Mouse (Mus musculus) kidney, embryonic 15.5 days (tissue): ENCODE measurements around the gene Efemp1. TPM values are rescaled to one million over a fixed set of nuclear protein-coding genes. Genes with fewer than 3 reads are reported as not detected.

ENCODE experiments used
- ATAC-seq: fragments of 200-750 bp; cut with Nextera tagmentation; replicated peaks from 2 replicates; pipeline ENCODE4 v1.8.0; 2017; ENCODE audit warnings: moderate TSS enrichment; ENCODE audit not compliant: low FRiP score
- H3K27ac ChIP-seq: fragments of 300-500 bp; sonication (generic); 2 replicates; pipeline ENCODE4 v1.5.1; 2015; ENCODE audit warnings: mild to moderate bottlenecking, inconsistent platforms
- H3K27me3 ChIP-seq: fragments of 300-500 bp; sonication (generic); 2 replicates; pipeline ENCODE4 v1.6.1; 2015; ENCODE audit warnings: inconsistent platforms
- H3K36me3 ChIP-seq: fragments of 300-500 bp; sonication (generic); 2 replicates; pipeline ENCODE4 v1.6.1; 2015; ENCODE audit warnings: inconsistent platforms
- H3K4me1 ChIP-seq: fragments of 300-500 bp; sonication (generic); 2 replicates; pipeline ENCODE4 v1.6.1; 2015; ENCODE audit warnings: inconsistent platforms
- H3K4me2 ChIP-seq: fragments of 300-500 bp; sonication (generic); 2 replicates; pipeline ENCODE4 v1.6.1; 2015; ENCODE audit warnings: moderate library complexity, mild to moderate bottlenecking, inconsistent platforms
- H3K4me3 ChIP-seq: fragments of 300-500 bp; sonication (generic); replicated peaks from 2 replicates; pipeline ENCODE4 v1.5.1; 2015; ENCODE audit warnings: mild to moderate bottlenecking, inconsistent platforms
- H3K9ac ChIP-seq: fragments of 300-500 bp; sonication (generic); 2 replicates; pipeline ENCODE4 v1.6.1; 2015; ENCODE audit warnings: mild to moderate bottlenecking, inconsistent platforms
- H3K9me3 ChIP-seq: fragments of 300-500 bp; sonication (generic); replicated peaks from 2 replicates; pipeline ENCODE4 v1.6.1; 2016; ENCODE audit warnings: inconsistent platforms
- WGBS: fragments of 180-500 bp; shearing (Covaris S2); methylation state at CpG from one replicate; pipeline ENCODE4 v1.1.7; 2015; ENCODE audit warnings: mixed read lengths; 5-methylcytosine and 5-hydroxymethylcytosine counted together
- polyA plus RNA-seq: library from polyadenylated mRNA; unstranded; fragments of >200 nt; fragmentation: Nextera tagmentation; extraction: Ambion mirVana; gene quantifications from 2 replicates; pipeline ENCODE4 v1.2.1, GENCODE M21; 2015

Gene Efemp1
- polyA plus RNA-seq: 15.2 TPM in 2 replicates

GRCm38 (mm10) chr11:28853102-28853800 lies at the start of gene Efemp1:
TSS of gene Efemp1 (plus strand) at chr11:28853204.
- Histone ChIP-seq H3K4me2 (peak within 1 kb of the TSS; percentile 96), H3K27me3 (peaks cover 12% of the 10 kb centered on the region; the same call in 1 of the 2 replicates), H3K27ac (peak within 1 kb of the TSS; percentile 37; the same call in 1 of the 2 replicates), H3K4me1 (peaks cover 18% of the 10 kb centered on the region; the same call in 1 of the 2 replicates), H3K9me3 (no peaks in the 10 kb centered on the region), H3K36me3 (no peaks in the 10 kb centered on the region), H3K9ac (peak within 1 kb of the TSS; percentile 50), H3K4me3 (peak within 1 kb of the TSS; percentile 60)
- peak; percentile 95 for ATAC-seq
- WGBS: under 1% methylated on average over 30 of the region's 30 CpGs

- no peak overlapping the region for H3K4me3 ChIP-seq
- 51% methylated on average over 3 of the region's 3 CpGs for WGBS
- ATAC-seq: no peak
- no peak overlapping the region for H3K4me2 ChIP-seq
- H3K9me3 ChIP-seq: no peaks in the 10 kb centered on the region
- H3K27me3 ChIP-seq: no peaks in the 10 kb centered on the region
- no peak overlapping the region for H3K9ac ChIP-seq
- H3K27ac ChIP-seq: no peak overlapping the region
- no peaks in the 10 kb centered on the region for H3K36me3 ChIP-seq
- no peaks in the 10 kb centered on the region for H3K4me1 ChIP-seq
These were observed 44.3 kb upstream of the Efemp1 start for GRCm38 (mm10) chr11:28808685-28809084.

GRCm38 (mm10) chr11:28811874-28812273 lies 41.1 kb upstream of the Efemp1 start:
- Histone ChIP-seq H3K36me3 (no peaks in the 10 kb centered on the region), H3K27ac (no peak overlapping the region), H3K4me1 (no peaks in the 10 kb centered on the region), H3K4me2 (no peak overlapping the region), H3K4me3 (no peak overlapping the region), H3K9ac (no peak overlapping the region), H3K9me3 (no peaks in the 10 kb centered on the region), H3K27me3 (no peaks in the 10 kb centered on the region)
- no peak for ATAC-seq
- 84% methylated on average over 2 of the region's 2 CpGs for WGBS

GRCm38 (mm10) chr11:28812564-28812963 lies 40.4 kb upstream of the Efemp1 start:
- H3K4me2 ChIP-seq: no peak overlapping the region
- no peaks in the 10 kb centered on the region for H3K36me3 ChIP-seq
- no peak overlapping the region for H3K9ac ChIP-seq
- no peaks in the 10 kb centered on the region for H3K27me3 ChIP-seq
- 61% methylated on average over 2 of the region's 2 CpGs for WGBS
- no peaks in the 10 kb centered on the region for H3K9me3 ChIP-seq
- ATAC-seq: no peak
- H3K27ac ChIP-seq: no peak overlapping the region
- H3K4me3 ChIP-seq: no peak overlapping the region
- no peaks in the 10 kb centered on the region for H3K4me1 ChIP-seq

GRCm38 (mm10) chr11:28817405-28817804 lies 35.6 kb upstream of the Efemp1 start:
- Histone ChIP-seq H3K27me3 (no peaks in the 10 kb centered on the region), H3K27ac (no peak overlapping the region), H3K9me3 (no peaks in the 10 kb centered on the region), H3K4me2 (no peak overlapping the region), H3K9ac (no peak overlapping the region), H3K4me1 (no peaks in the 10 kb centered on the region), H3K4me3 (no peak overlapping the region), H3K36me3 (no peaks in the 10 kb centered on the region)
- 82% methylated on average over 4 of the region's 4 CpGs for WGBS
- ATAC-seq: no peak

GRCm38 (mm10) chr11:28826950-28827349 lies 26.1 kb upstream of the Efemp1 start:
- Histone ChIP-seq H3K4me2 (no peak overlapping the region), H3K9me3 (no peaks in the 10 kb centered on the region), H3K27me3 (no peaks in the 10 kb centered on the region), H3K27ac (no peak overlapping the region), H3K4me1 (no peaks in the 10 kb centered on the region), H3K4me3 (no peak overlapping the region), H3K36me3 (no peaks in the 10 kb centered on the region), H3K9ac (no peak overlapping the region)
- 75% methylated on average over 2 of the region's 2 CpGs for WGBS
- no peak for ATAC-seq

- WGBS: 34% methylated on average over 3 of the region's 3 CpGs
- Histone ChIP-seq H3K36me3 (no peaks in the 10 kb centered on the region), H3K9ac (no peak overlapping the region), H3K4me3 (no peak overlapping the region), H3K4me1 (no peaks in the 10 kb centered on the region), H3K27ac (no peak overlapping the region), H3K4me2 (no peak overlapping the region), H3K9me3 (no peaks in the 10 kb centered on the region), H3K27me3 (no peaks in the 10 kb centered on the region)
- ATAC-seq: no peak
These were observed 19.2 kb upstream of the Efemp1 start for GRCm38 (mm10) chr11:28833809-28834208.

- Histone ChIP-seq H3K4me2 (no peak overlapping the region), H3K4me1 (no peaks in the 10 kb centered on the region), H3K27ac (no peak overlapping the region), H3K36me3 (no peaks in the 10 kb centered on the region), H3K9ac (no peak overlapping the region), H3K4me3 (no peak overlapping the region), H3K27me3 (no peaks in the 10 kb centered on the region), H3K9me3 (no peaks in the 10 kb centered on the region)
- no peak for ATAC-seq
These were observed 17.9 kb upstream of the Efemp1 start for GRCm38 (mm10) chr11:28835141-28835540.

- no peak overlapping the region for H3K4me2 ChIP-seq
- ATAC-seq: no peak
- H3K27ac ChIP-seq: no peak overlapping the region
- H3K4me3 ChIP-seq: no peak overlapping the region
- H3K9me3 ChIP-seq: no peaks in the 10 kb centered on the region
- H3K9ac ChIP-seq: no peak overlapping the region
- H3K36me3 ChIP-seq: no peaks in the 10 kb centered on the region
- H3K27me3 ChIP-seq: peaks cover 12% of the 10 kb centered on the region; the same call in 1 of the 2 replicates
- H3K4me1 ChIP-seq: peaks cover 18% of the 10 kb centered on the region; the same call in 1 of the 2 replicates
These were observed 3.2 kb upstream of the Efemp1 start for GRCm38 (mm10) chr11:28849841-28850240.

GRCm38 (mm10) chr11:28851645-28852044 lies 1.4 kb upstream of the Efemp1 start:
- no peak overlapping the region for H3K9ac ChIP-seq
- H3K9me3 ChIP-seq: no peaks in the 10 kb centered on the region
- H3K4me2 ChIP-seq: no peak overlapping the region
- peaks cover 18% of the 10 kb centered on the region; the same call in 1 of the 2 replicates for H3K4me1 ChIP-seq
- WGBS: 58% methylated on average over 4 of the region's 4 CpGs
- H3K27ac ChIP-seq: no peak overlapping the region
- ATAC-seq: no peak
- no peaks in the 10 kb centered on the region for H3K36me3 ChIP-seq
- no peak overlapping the region for H3K4me3 ChIP-seq
- H3K27me3 ChIP-seq: peaks cover 12% of the 10 kb centered on the region; the same call in 1 of the 2 replicates

- no peak for ATAC-seq
- peaks cover 18% of the 10 kb centered on the region; the same call in 1 of the 2 replicates for H3K4me1 ChIP-seq
- no peak overlapping the region for H3K9ac ChIP-seq
- H3K27me3 ChIP-seq: peaks cover 12% of the 10 kb centered on the region; the same call in 1 of the 2 replicates
- H3K9me3 ChIP-seq: no peaks in the 10 kb centered on the region
- no peak overlapping the region for H3K27ac ChIP-seq
- H3K4me3 ChIP-seq: peak overlapping the region; percentile 60
- peak overlapping the region; percentile 96 for H3K4me2 ChIP-seq
- no peaks in the 10 kb centered on the region for H3K36me3 ChIP-seq
- 29% methylated on average over 6 of the region's 6 CpGs for WGBS
These were observed 564 bp upstream of the Efemp1 start for GRCm38 (mm10) chr11:28852361-28852919.

GRCm38 (mm10) chr11:28859125-28859524 lies 6.1 kb downstream of the Efemp1 start:
- Histone ChIP-seq H3K4me3 (no peak overlapping the region), H3K36me3 (no peaks in the 10 kb centered on the region), H3K27me3 (peaks cover 3% of the 10 kb centered on the region; the same call in 1 of the 2 replicates), H3K4me1 (no peaks in the 10 kb centered on the region), H3K4me2 (no peak overlapping the region), H3K27ac (no peak overlapping the region), H3K9me3 (no peaks in the 10 kb centered on the region; the same call in 1 of the 2 replicates), H3K9ac (no peak overlapping the region)
- ATAC-seq: no peak
